Mouse (Mus musculus) bone marrow, adult 2 months (tissue): ENCODE measurements at regions not wholly inside any gene's neighbourhood (a gene's known extent, or its start where the extent isn't known, plus 50 kb on each side); places are given as distances from the start of the nearest gene placed in this dataset.

ENCODE experiments used
- H3K27ac ChIP-seq: fragments of 200-500 bp; 2 replicates; pipeline ENCODE4 v1.5.1; 2012; ENCODE audit warnings: low read depth, mild to moderate bottlenecking, control low read depth, inconsistent platforms, low read length; ENCODE audit not compliant: control insufficient read depth, poor library complexity, insufficient read depth
- H3K4me1 ChIP-seq: fragments of 200-500 bp; 2 replicates; pipeline ENCODE4 v1.6.1; 2011; ENCODE audit warnings: low read length; ENCODE audit not compliant: control insufficient read depth, insufficient read depth
- H3K4me3 ChIP-seq: fragments of 200-500 bp; replicated peaks from 2 replicates; pipeline ENCODE3; 2011; ENCODE audit warnings: mild to moderate bottlenecking, low read depth, low read length, control low read depth; ENCODE audit not compliant: control insufficient read depth
- CTCF ChIP-seq: fragments of 200-500 bp; IDR thresholded peaks from 2 replicates; pipeline ENCODE4 v1.5.1; 2011; ENCODE audit warnings: low read length, control low read depth; ENCODE audit not compliant: control insufficient read depth, insufficient read depth
- POLR2A ChIP-seq: fragments of 200-500 bp; IDR thresholded peaks from 2 replicates; pipeline ENCODE4 v1.6.1; 2011; ENCODE audit warnings: low read depth, mild to moderate bottlenecking, control low read depth, low read length, borderline replicate concordance; ENCODE audit not compliant: control insufficient read depth
- WGBS: fragments of 180-500 bp; shearing (Covaris S2); methylation state at CpG from one replicate; pipeline ENCODE4 v1.1.7; 2018; 5-methylcytosine and 5-hydroxymethylcytosine counted together

GRCm38 (mm10) chr2:166252107-166252506 lies 96.6 kb upstream of the Sulf2 start:
- Histone ChIP-seq H3K27ac (no peak overlapping the region), H3K4me3 (no peak overlapping the region), H3K4me1 (no peaks in the 10 kb centered on the region; the same call in 1 of the 2 replicates)
- WGBS: 89% methylated on average over 3 of the region's 3 CpGs
- TF ChIP-seq POLR2A (no peak), CTCF (no peak)

- WGBS: 73% methylated on average over 5 of the region's 5 CpGs
- H3K4me1 ChIP-seq: no peaks in the 10 kb centered on the region; the same call in 1 of the 2 replicates
- TF ChIP-seq POLR2A: no peak
- no peak for TF ChIP-seq CTCF
- H3K4me3 ChIP-seq: no peak overlapping the region
- H3K27ac ChIP-seq: no peak overlapping the region
Measured at GRCm38 (mm10) chr2:166251421-166251820, 96.0 kb upstream of the Sulf2 start.

- TF ChIP-seq POLR2A: no peak
- Histone ChIP-seq H3K4me1 (no peaks in the 10 kb centered on the region; the same call in 1 of the 2 replicates), H3K27ac (no peak overlapping the region; the same call in 1 of the 2 replicates), H3K4me3 (no peak overlapping the region)
- WGBS: 70% methylated on average over 10 of the region's 10 CpGs
Measured at GRCm38 (mm10) chr2:166250571-166250970, 95.1 kb upstream of the Sulf2 start.

- TF ChIP-seq POLR2A (no peak), CTCF (no peak)
- Histone ChIP-seq H3K27ac (no peak overlapping the region), H3K4me3 (no peak overlapping the region), H3K4me1 (no peaks in the 10 kb centered on the region; the same call in 1 of the 2 replicates)
- 70% methylated on average over 7 of the region's 7 CpGs for WGBS
Measured at GRCm38 (mm10) chr2:166249338-166249950, 94.0 kb upstream of the Sulf2 start.

GRCm38 (mm10) chr2:166246401-166247189 lies 91.1 kb upstream of the Sulf2 start:
- no peak overlapping the region for H3K4me3 ChIP-seq
- no peak overlapping the region for H3K27ac ChIP-seq
- WGBS: 72% methylated on average over 17 of the region's 17 CpGs
- TF ChIP-seq CTCF: no peak
- TF ChIP-seq POLR2A: no peak
- H3K4me1 ChIP-seq: no peaks in the 10 kb centered on the region; the same call in 1 of the 2 replicates

- Histone ChIP-seq H3K27ac (no peak overlapping the region), H3K4me3 (no peak overlapping the region), H3K4me1 (no peaks in the 10 kb centered on the region)
- no peak for TF ChIP-seq POLR2A
- TF ChIP-seq CTCF: no peak
- 80% methylated on average over 8 of the region's 8 CpGs for WGBS
Measured at GRCm38 (mm10) chr2:166245219-166245618, 89.8 kb upstream of the Sulf2 start.

GRCm38 (mm10) chr2:166242786-166243521 lies 87.5 kb upstream of the Sulf2 start:
- TF ChIP-seq POLR2A (no peak), CTCF (no peak)
- WGBS: 84% methylated on average over 14 of the region's 14 CpGs

GRCm38 (mm10) chr2:166241310-166241709 lies 85.8 kb upstream of the Sulf2 start:
- TF ChIP-seq POLR2A: no peak
- TF ChIP-seq CTCF: no peak
- 78% methylated on average over 3 of the region's 3 CpGs for WGBS

More at GRCm38 (mm10) chr2:166242786-166243521, 87.5 kb upstream of the Sulf2 start:
- Histone ChIP-seq H3K27ac (no peak overlapping the region), H3K4me3 (no peak overlapping the region), H3K4me1 (no peaks in the 10 kb centered on the region)

More at GRCm38 (mm10) chr2:166241310-166241709, 85.8 kb upstream of the Sulf2 start:
- H3K4me1 ChIP-seq: no peaks in the 10 kb centered on the region; the same call in 1 of the 2 replicates
- H3K27ac ChIP-seq: no peak overlapping the region
- H3K4me3 ChIP-seq: no peak overlapping the region
